In the genomic region with DNA sequence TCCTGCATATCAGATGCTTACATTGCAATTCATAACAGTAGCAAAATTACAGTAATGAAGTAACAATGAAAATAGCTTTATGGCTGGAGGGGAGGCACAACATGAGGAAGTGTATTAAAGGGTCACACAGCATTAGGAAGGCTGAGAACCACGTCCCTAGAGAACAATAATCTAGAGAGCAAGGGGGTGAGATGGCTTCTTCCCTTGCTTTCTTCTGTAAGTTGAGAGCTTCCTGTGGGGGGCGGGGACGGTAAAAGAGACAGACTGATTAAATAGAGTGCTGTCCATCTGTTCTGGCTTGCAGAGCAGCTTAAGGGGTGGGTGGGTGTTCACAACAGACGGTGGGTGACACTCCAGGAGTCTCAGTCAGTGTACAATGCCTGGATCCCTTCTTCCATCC, we compare ENCODE assay signal across 21 mouse cellular contexts.
DNase-seq lines count a peak whose midpoint lies in the region; ATAC-seq lines count a peak whose summit lies in the region.
"Had no signal": no experiment of that assay in that cellular context is flagged by ENCODE, and none has a peak within 500 bp of the region (broad histone marks: within the 10 kb centered on the region; RNA-seq: fewer than 3 reads in every experiment).

No protein-coding gene starts in this region.

- ATAC-seq in forebrain, embryonic 11.5 days (replicated peaks; ENCODE audit: low FRiP score) = no peak
- ATAC-seq in forebrain, embryonic 12.5 days (ENCODE audit: low FRiP score) = no peak
- no peak for ATAC-seq in embryonic facial prominence, embryonic 14.5 days (ENCODE audit: low read depth)
- ATAC-seq: intestine, postnatal 0 days had no signal

- WGBS in forebrain, embryonic 11.5 days = 48% methylated on average over 4 of the region's 4 CpGs
- WGBS in forebrain, embryonic 12.5 days = 59% methylated on average over 4 of the region's 4 CpGs
- 20% methylated on average over 4 of the region's 4 CpGs for WGBS in embryonic facial prominence, embryonic 14.5 days

- no peak overlapping the region for H3K4me2 ChIP-seq in forebrain, embryonic 11.5 days (ENCODE audit: low read depth, low read length, severe bottlenecking)
- H3K4me2 ChIP-seq in forebrain, embryonic 12.5 days = no peak overlapping the region
- H3K4me2 ChIP-seq in embryonic facial prominence, embryonic 14.5 days (ENCODE audit: low read depth, low read length) = no peak overlapping the region
- H3K4me2 ChIP-seq: embryonic facial prominence, embryonic 12.5 days; hindbrain, embryonic 15.5 days; limb, embryonic 13.5 days; liver, embryonic 15.5 days; neural tube, embryonic 15.5 days; stomach, embryonic 15.5 days had no signal

- H3K4me1 ChIP-seq in forebrain, embryonic 11.5 days (replicated peaks; ENCODE audit: control insufficient read depth, insufficient read depth, low read length) = no peaks in the 10 kb centered on the region
- 0 out of 2 replicates have a peak, but pooled peaks cover 3% of the 10 kb centered on the region for H3K4me1 ChIP-seq in forebrain, embryonic 12.5 days
- 0 out of 2 replicates have a peak, but pooled peaks cover 3% of the 10 kb centered on the region for H3K4me1 ChIP-seq in embryonic facial prominence, embryonic 14.5 days (ENCODE audit: control insufficient read depth, insufficient read depth, low read length)
- H3K4me1 ChIP-seq: hindbrain, embryonic 15.5 days; stomach, embryonic 15.5 days had no signal

- peak; percentile 24 for DNase-seq in forebrain, embryonic 11.5 days (ENCODE audit: low spot score)
- DNase-seq in CD4-positive helper T cell, adult 2 months (ENCODE audit: low read depth, low spot score) = peak; percentile 43
- DNase-seq in embryonic facial prominence, embryonic 14.5 days (ENCODE audit: low spot score) = peak; percentile 21
- DNase-seq in thymus, postnatal 0 days (ENCODE audit: low spot score) = peak; percentile 54
- no peak for DNase-seq in kidney, postnatal 10 days
- no peak for DNase-seq in adrenal gland, adult (ENCODE audit: inconsistent age in 2 of 2, low spot score in 1 of 2)
- no peak for DNase-seq in adrenal gland, postnatal 4 days (ENCODE audit: low spot score in 2 of 2)
- DNase-seq: cerebellum, postnatal 14 days; heart, adult 2 months; kidney, postnatal 14 days; lung, postnatal 10 days had no signal

- no peaks in the 10 kb centered on the region for H3K36me3 ChIP-seq in forebrain, embryonic 11.5 days (ENCODE audit: control insufficient read depth, insufficient read depth, low read length)
- H3K36me3 ChIP-seq in forebrain, embryonic 12.5 days (replicated peaks) = no peaks in the 10 kb centered on the region
- H3K36me3 ChIP-seq in embryonic facial prominence, embryonic 14.5 days (ENCODE audit: control insufficient read depth, insufficient read depth, low read length) = no peaks in the 10 kb centered on the region
- H3K36me3 ChIP-seq: embryonic facial prominence, embryonic 12.5 days; hindbrain, embryonic 15.5 days; limb, embryonic 13.5 days; liver, embryonic 15.5 days; midbrain, embryonic 10.5 days; neural tube, embryonic 15.5 days; stomach, embryonic 15.5 days had no signal

- H3K27ac ChIP-seq in forebrain, embryonic 11.5 days (ENCODE audit: low read depth, low read length) = no peak overlapping the region
- H3K27ac ChIP-seq in forebrain, embryonic 12.5 days = no peak overlapping the region
- H3K27ac ChIP-seq in embryonic facial prominence, embryonic 14.5 days (replicated peaks; ENCODE audit: low read depth, low read length) = no peak overlapping the region
- H3K27ac ChIP-seq: embryonic facial prominence, embryonic 12.5 days; heart, adult 2 months; hindbrain, embryonic 15.5 days; left cerebral cortex, adult 2 months; limb, embryonic 13.5 days; liver, embryonic 15.5 days; midbrain, embryonic 10.5 days; neural tube, embryonic 15.5 days; stomach, embryonic 15.5 days had no signal

- H3K9ac ChIP-seq in forebrain, embryonic 11.5 days (ENCODE audit: low read length) = no peak overlapping the region
- no peak overlapping the region for H3K9ac ChIP-seq in forebrain, embryonic 12.5 days
- H3K9ac ChIP-seq in embryonic facial prominence, embryonic 14.5 days (ENCODE audit: low read depth, low read length) = no peak overlapping the region
- H3K9ac ChIP-seq: embryonic facial prominence, embryonic 12.5 days; hindbrain, embryonic 15.5 days; limb, embryonic 13.5 days; liver, embryonic 15.5 days; neural tube, embryonic 15.5 days; stomach, embryonic 15.5 days had no signal

- H3K27me3 ChIP-seq in forebrain, embryonic 11.5 days (ENCODE audit: control insufficient read depth, insufficient read depth, low read length) = no peaks in the 10 kb centered on the region
- H3K27me3 ChIP-seq in forebrain, embryonic 12.5 days = no peaks in the 10 kb centered on the region
- H3K27me3 ChIP-seq in embryonic facial prominence, embryonic 14.5 days (replicated peaks; ENCODE audit: control insufficient read depth, insufficient read depth, low read length) = no peaks in the 10 kb centered on the region
- H3K27me3 ChIP-seq: embryonic facial prominence, embryonic 12.5 days; hindbrain, embryonic 15.5 days; limb, embryonic 13.5 days; liver, embryonic 15.5 days; neural tube, embryonic 15.5 days; stomach, embryonic 15.5 days had no signal

- H3K9me3 ChIP-seq in forebrain, embryonic 11.5 days (ENCODE audit: control insufficient read depth, low read length) = no peaks in the 10 kb centered on the region
- no peaks in the 10 kb centered on the region for H3K9me3 ChIP-seq in forebrain, embryonic 12.5 days
- no peaks in the 10 kb centered on the region for H3K9me3 ChIP-seq in embryonic facial prominence, embryonic 14.5 days (ENCODE audit: control insufficient read depth, low read length)
- H3K9me3 ChIP-seq: embryonic facial prominence, embryonic 12.5 days; hindbrain, embryonic 15.5 days; limb, embryonic 13.5 days; liver, embryonic 15.5 days; midbrain, embryonic 10.5 days; neural tube, embryonic 15.5 days; stomach, embryonic 15.5 days had no signal

- no peak overlapping the region for H3K4me3 ChIP-seq in forebrain, embryonic 11.5 days (ENCODE audit: low read depth, low read length)
- no peak overlapping the region for H3K4me3 ChIP-seq in forebrain, embryonic 12.5 days (replicated peaks)
- H3K4me3 ChIP-seq in embryonic facial prominence, embryonic 14.5 days (ENCODE audit: low read depth, low read length) = no peak overlapping the region
- H3K4me3 ChIP-seq: embryonic facial prominence, embryonic 12.5 days; heart, adult 2 months; hindbrain, embryonic 15.5 days; left cerebral cortex, adult 2 months; limb, embryonic 13.5 days; liver, embryonic 15.5 days; midbrain, embryonic 10.5 days; neural tube, embryonic 15.5 days; stomach, embryonic 15.5 days had no signal

Comparison
In these comparisons a context has a peak if more than half of its experiments do, and no peak if none do; other contexts are left out.
1. DNase-seq: peak in forebrain, embryonic 11.5 days (single experiment), CD4-positive helper T cell, adult 2 months (single experiment), embryonic facial prominence, embryonic 14.5 days (single experiment) and thymus, postnatal 0 days (single experiment); none in kidney, postnatal 10 days (single experiment), adrenal gland, adult (0 of 2) and adrenal gland, postnatal 4 days (0 of 2).